Mouse (Mus musculus) CH12.LX (cell line): ENCODE measurements around the gene Tchhl1. TPM values are rescaled to one million over a fixed set of nuclear protein-coding genes. Genes with fewer than 3 reads are reported as not detected.

Experiments
- DNase-seq: peaks from one replicate; pipeline ENCODE4 v3.0.0-alpha.2; 2013; ENCODE audit errors: extremely low read depth
- H3K27ac ChIP-seq: 2 replicates; pipeline ENCODE4 v1.5.1; 2012; ENCODE audit warnings: low read depth, mild to moderate bottlenecking, control low read depth, moderate library complexity; ENCODE audit not compliant: insufficient read depth
- H3K27me3 ChIP-seq: replicated peaks from 2 replicates; pipeline ENCODE3; 2012; ENCODE audit warnings: inconsistent platforms
- H3K36me3 ChIP-seq, 2 experiments: replicated peaks in 1 of 2; 2 replicates each; pipeline versions ENCODE3 to v1.6.1; 2012; ENCODE audit warnings: inconsistent platforms in 1 of 2, low read length in 1 of 2, mild to moderate bottlenecking in 1 of 2, mixed read lengths in 1 of 2, moderate library complexity in 1 of 2; ENCODE audit not compliant: control insufficient read depth in 1 of 2, insufficient read depth in 1 of 2
- H3K4me1 ChIP-seq, 2 experiments: 2 replicates each; pipeline ENCODE4 v1.6.1; 2012; ENCODE audit warnings: inconsistent platforms in 1 of 2, moderate library complexity in 1 of 2; ENCODE audit not compliant: insufficient read depth in 2 of 2, control insufficient read depth in 1 of 2
- H3K4me2 ChIP-seq: 2 replicates; pipeline ENCODE4 v1.6.1; 2012; ENCODE audit warnings: low read depth, mild to moderate bottlenecking, control low read depth; ENCODE audit not compliant: poor library complexity, insufficient read depth, severe bottlenecking
- H3K4me3 ChIP-seq, 3 experiments: fragments of 150-350 bp in 1 of 3; sonication (generic) in 1 of 3; replicated peaks in 1 of 3; 2 replicates each; pipeline versions ENCODE3 to v1.5.1; 2011 to 2012; ENCODE audit warnings: low read depth in 2 of 3, low read length in 2 of 3, mild to moderate bottlenecking in 2 of 3, moderate library complexity in 2 of 3, control low read depth in 1 of 3, improper control_type of control experiment in 1 of 3, inconsistent platforms in 1 of 3, mixed read lengths in 1 of 3; ENCODE audit not compliant: poor library complexity in 1 of 3
- H3K79me2 ChIP-seq: replicated peaks from 2 replicates; pipeline ENCODE4 v1.6.1; 2012; ENCODE audit warnings: mild to moderate bottlenecking, moderate library complexity; ENCODE audit not compliant: control insufficient read depth, poor library complexity, insufficient read depth, severe bottlenecking; ENCODE audit errors: extremely low read depth
- H3K9ac ChIP-seq: 2 replicates; pipeline ENCODE4 v1.6.1; 2012; ENCODE audit warnings: low read depth, mild to moderate bottlenecking, control low read depth, moderate library complexity; ENCODE audit not compliant: insufficient read depth
- H3K9me3 ChIP-seq: replicated peaks from 2 replicates; pipeline ENCODE3; 2012; ENCODE audit warnings: low read length, inconsistent platforms, mixed read lengths
- BHLHE40 ChIP-seq: IDR thresholded peaks from 2 replicates; pipeline ENCODE4 v1.6.1; 2011; ENCODE audit warnings: mild to moderate bottlenecking, low read depth, low read length, improper control_type of control experiment
- CHD1 ChIP-seq: IDR thresholded peaks from 2 replicates; pipeline ENCODE4 v1.6.1; 2012; ENCODE audit warnings: low read depth, low read length, improper control_type of control experiment, inconsistent platforms
- CHD2 ChIP-seq: IDR thresholded peaks from 2 replicates; pipeline ENCODE4 v1.6.1; 2011; ENCODE audit warnings: low read length, improper control_type of control experiment
- CTCF ChIP-seq, 2 experiments: IDR thresholded peaks in 1 of 2; conservative IDR thresholded peaks in 1 of 2; 2 replicates each; pipeline ENCODE4 v1.5.1; 2011 to 2012; ENCODE audit warnings: low read depth in 2 of 2, low read length in 2 of 2, improper control_type of control experiment in 1 of 2, inconsistent platforms in 1 of 2, mild to moderate bottlenecking in 1 of 2, moderate library complexity in 1 of 2
- E2F4 ChIP-seq: IDR thresholded peaks from 2 replicates; pipeline ENCODE4 v1.6.1; 2011; ENCODE audit warnings: low read depth, low read length, improper control_type of control experiment; ENCODE audit not compliant: insufficient replicate concordance
- ELF1 ChIP-seq: IDR thresholded peaks from 2 replicates; pipeline ENCODE4 v1.6.1; 2014; ENCODE audit warnings: low read depth, mild to moderate bottlenecking, inconsistent platforms, low read length, improper control_type of control experiment
- EP300 ChIP-seq: IDR thresholded peaks from 2 replicates; pipeline ENCODE4 v1.6.1; 2011; ENCODE audit warnings: low read length, improper control_type of control experiment
- ETS1 ChIP-seq: conservative IDR thresholded peaks from 2 replicates; pipeline ENCODE4 v1.6.1; 2012; ENCODE audit warnings: low read depth, mild to moderate bottlenecking, inconsistent platforms, low read length, improper control_type of control experiment, moderate library complexity
- GABPA ChIP-seq: IDR thresholded peaks from 2 replicates; pipeline ENCODE4 v1.6.1; 2012; ENCODE audit warnings: low read depth, low read length, improper control_type of control experiment, inconsistent platforms; ENCODE audit not compliant: insufficient replicate concordance
- HCFC1 ChIP-seq: IDR thresholded peaks from 2 replicates; pipeline ENCODE4 v1.6.1; 2012; ENCODE audit warnings: low read depth, mild to moderate bottlenecking, inconsistent platforms, low read length, improper control_type of control experiment
- IRF4 ChIP-seq: IDR thresholded peaks from 2 replicates; pipeline ENCODE4 v1.6.1; 2014; ENCODE audit warnings: low read depth, mild to moderate bottlenecking, inconsistent platforms, low read length, improper control_type of control experiment
- JUN ChIP-seq: IDR thresholded peaks from 2 replicates; pipeline ENCODE4 v1.6.1; 2011; ENCODE audit warnings: low read depth, mild to moderate bottlenecking, low read length, improper control_type of control experiment, moderate library complexity; ENCODE audit not compliant: insufficient read depth
- JUND ChIP-seq: conservative IDR thresholded peaks from 2 replicates; pipeline ENCODE4 v1.6.1; 2011; ENCODE audit warnings: low read depth, low read length, improper control_type of control experiment
- KAT2A ChIP-seq: IDR thresholded peaks from 2 replicates; pipeline ENCODE4 v1.6.1; 2012; ENCODE audit warnings: low read length, improper control_type of control experiment, inconsistent platforms; ENCODE audit not compliant: insufficient replicate concordance
- MAFK ChIP-seq: IDR thresholded peaks from 2 replicates; pipeline ENCODE4 v1.6.1; 2011; ENCODE audit warnings: low read length, improper control_type of control experiment; ENCODE audit not compliant: insufficient replicate concordance
- MAZ ChIP-seq: IDR thresholded peaks from 2 replicates; pipeline ENCODE4 v1.6.1; 2012; ENCODE audit warnings: low read depth, mild to moderate bottlenecking, inconsistent platforms, low read length, improper control_type of control experiment, moderate library complexity
- MEF2A ChIP-seq: IDR thresholded peaks from 2 replicates; pipeline ENCODE4 v1.6.1; 2014; ENCODE audit warnings: low read depth, mild to moderate bottlenecking, inconsistent platforms, low read length, improper control_type of control experiment, borderline replicate concordance
- MXI1 ChIP-seq: IDR thresholded peaks from 2 replicates; pipeline ENCODE4 v1.6.1; 2011; ENCODE audit warnings: mild to moderate bottlenecking, low read depth, low read length, improper control_type of control experiment
- MYC ChIP-seq: IDR thresholded peaks from 2 replicates; pipeline ENCODE4 v1.6.1; 2011; ENCODE audit warnings: low read depth, mild to moderate bottlenecking, improper control_type of control experiment, low read length
- NELFE ChIP-seq: IDR thresholded peaks from 2 replicates; pipeline ENCODE4 v1.6.1; 2011; ENCODE audit warnings: low read depth, low read length, improper control_type of control experiment
- NRF1 ChIP-seq: IDR thresholded peaks from 2 replicates; pipeline ENCODE4 v1.6.1; 2014; ENCODE audit warnings: low read depth, mild to moderate bottlenecking, inconsistent platforms, low read length, improper control_type of control experiment, moderate library complexity
- PAX5 ChIP-seq: IDR thresholded peaks from 2 replicates; pipeline ENCODE4 v1.6.1; 2012; ENCODE audit warnings: low read length, inconsistent platforms, mixed read lengths
- POLR2A ChIP-seq: IDR thresholded peaks from 2 replicates; pipeline ENCODE4 v1.6.1; 2011; ENCODE audit warnings: low read depth, mild to moderate bottlenecking, improper control_type of control experiment, low read length
- RCOR1 ChIP-seq: conservative IDR thresholded peaks from 2 replicates; pipeline ENCODE4 v1.6.1; 2012; ENCODE audit warnings: low read depth, mild to moderate bottlenecking, inconsistent platforms, low read length, improper control_type of control experiment
- SIN3A ChIP-seq: IDR thresholded peaks from 2 replicates; pipeline ENCODE4 v1.6.1; 2012; ENCODE audit warnings: low read length, improper control_type of control experiment, inconsistent platforms
- SMC3 ChIP-seq: IDR thresholded peaks from 2 replicates; pipeline ENCODE4 v1.6.1; 2011; ENCODE audit warnings: low read depth, low read length, improper control_type of control experiment
- TCF12 ChIP-seq: IDR thresholded peaks from 2 replicates; pipeline ENCODE4 v1.6.1; 2014; ENCODE audit warnings: low read depth, mild to moderate bottlenecking, inconsistent platforms, low read length, improper control_type of control experiment
- UBTF ChIP-seq: IDR thresholded peaks from 2 replicates; pipeline ENCODE4 v1.6.1; 2012; ENCODE audit warnings: low read depth, mild to moderate bottlenecking, inconsistent platforms, low read length, improper control_type of control experiment, moderate library complexity
- USF1 ChIP-seq: IDR thresholded peaks from 2 replicates; pipeline ENCODE4 v1.6.1; 2014; ENCODE audit warnings: low read depth, mild to moderate bottlenecking, inconsistent platforms, low read length, improper control_type of control experiment
- USF2 ChIP-seq: conservative IDR thresholded peaks from 2 replicates; pipeline ENCODE4 v1.6.1; 2011; ENCODE audit warnings: low read depth, low read length, improper control_type of control experiment
- ZC3H11A ChIP-seq: IDR thresholded peaks from 2 replicates; pipeline ENCODE4 v1.6.1; 2012; ENCODE audit warnings: low read depth, mild to moderate bottlenecking, inconsistent platforms, low read length, improper control_type of control experiment
- ZKSCAN1 ChIP-seq: IDR thresholded peaks from 2 replicates; pipeline ENCODE4 v1.6.1; 2012; ENCODE audit warnings: low read depth, inconsistent platforms, low read length, improper control_type of control experiment, borderline replicate concordance
- ZMIZ1 ChIP-seq: IDR thresholded peaks from 2 replicates; pipeline ENCODE4 v1.6.1; 2012; ENCODE audit warnings: low read depth, mild to moderate bottlenecking, inconsistent platforms, low read length, improper control_type of control experiment
- ZNF384 ChIP-seq: IDR thresholded peaks from 2 replicates; pipeline ENCODE4 v1.6.1; 2012; ENCODE audit warnings: low read depth, low read length, improper control_type of control experiment, inconsistent platforms
- dilution Hi-C: fragments of 300-500 bp; cut with MboI; formaldehyde crosslinking; loops from 2 replicates; pipeline ENCODE4 v1.14.3; 2020; ENCODE audit warnings: low sequenced_read_pairs; ENCODE audit not compliant: extremely low pct_unique_long_range_greater_than_20kb, extremely low pct_ligation_motif_present
- in situ Hi-C: fragments of 300-500 bp; cut with MboI; formaldehyde crosslinking; loops from 3 replicates; pipeline ENCODE4 v1.14.3; 2019; ENCODE audit warnings: low sequenced_read_pairs, low pct_ligation_motif_present, low pct_unique_long_range_greater_than_20kb, mixed read lengths
- polyA plus RNA-seq: library from polyadenylated mRNA; unstranded; fragments of >175 nt; gene quantifications from 2 replicates; pipeline ENCODE4 v1.2.1, GENCODE M21; 2012; ENCODE audit warnings: low read depth; ENCODE audit not compliant: insufficient read length
- total RNA-seq, 2 experiments: library from RNA; depleted of rRNA; stranded (reverse); fragments of 300-350 nt in 1 of 2; fragments of >200 nt in 1 of 2; gene quantifications; 2 replicates each; pipeline ENCODE4 v1.2.3; 2012 to 2014

Gene Tchhl1
- total and polyA plus RNA-seq, 3 experiments = not detected

DNA sequence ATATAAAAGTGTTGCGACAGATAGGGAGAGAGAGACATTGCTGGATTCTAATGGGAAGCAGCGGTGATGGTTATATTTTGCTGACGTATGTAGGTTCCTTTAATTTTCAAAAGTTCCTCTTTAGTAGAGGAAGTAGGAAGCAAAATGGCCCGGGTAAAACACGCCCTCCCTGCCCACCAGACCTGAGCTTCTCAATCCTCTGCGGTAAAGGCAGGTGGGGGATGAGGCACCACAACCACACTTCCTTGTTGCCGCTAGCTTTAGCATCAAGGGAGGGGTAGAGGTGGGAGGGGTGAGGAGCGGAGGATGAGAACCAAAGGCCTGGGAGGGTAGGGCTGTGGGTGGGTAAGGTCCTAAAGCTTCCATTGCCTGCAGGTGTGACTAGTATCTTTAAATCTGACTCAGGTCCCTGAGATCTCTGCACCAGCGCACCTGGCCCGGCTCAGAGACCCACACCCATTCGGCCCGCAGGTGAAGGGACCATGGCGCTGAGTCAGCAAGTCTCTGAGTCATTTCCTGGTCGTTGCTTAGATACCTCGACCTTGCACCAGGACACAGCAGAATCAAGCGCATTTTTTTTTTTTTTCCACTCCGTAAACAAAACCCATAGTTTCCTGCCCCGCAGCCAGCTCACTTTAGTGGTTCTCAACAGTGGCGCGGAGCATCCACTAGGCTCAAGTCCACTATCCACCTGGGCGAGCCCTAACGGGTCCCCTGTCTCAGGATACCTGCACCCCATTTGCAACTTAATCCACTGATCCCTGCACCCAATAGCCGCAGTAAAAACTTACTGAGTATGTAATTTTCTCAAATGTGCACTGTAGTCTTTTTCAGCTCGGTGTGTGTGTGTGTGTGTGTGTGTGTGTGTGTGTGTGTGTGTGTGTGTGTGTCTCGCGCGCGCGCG is 37.7 kb downstream of the Tchhl1 start:
- in situ Hi-C loops = loop anchor here (10.0 kb wide), 1 partner anchor 99 kb away; no protein-coding TSS in a partner anchor
- Histone ChIP-seq H3K9ac (no peak overlapping the region), H3K36me3 (no peaks in the 10 kb centered on the region), H3K27ac (peak overlapping the region; percentile 58), H3K79me2 (no peaks in the 10 kb centered on the region), H3K4me2 (peak overlapping the region; percentile 98), H3K27me3 (no peaks in the 10 kb centered on the region), H3K9me3 (no peaks in the 10 kb centered on the region), H3K4me1 (peaks cover 2 to 28% of the 10 kb centered on the region in 2 experiments; a peak in 2 of 4 replicates), H3K4me3 (peak overlapping the region; percentile 24 to 41 (median 25))
- no peak for TF ChIP-seq ZC3H11A
- no peak for TF ChIP-seq USF2
- peak; percentile 41; the same call in 1 of the 2 replicates for TF ChIP-seq CHD2
- no peak for TF ChIP-seq KAT2A
- TF ChIP-seq MEF2A = no peak; the same call in 1 of the 2 replicates
- TF ChIP-seq UBTF = no peak
- TF ChIP-seq TCF12 = peak; percentile 28; the same call in 1 of the 2 replicates
- peak; percentile 51 for TF ChIP-seq EP300
- TF ChIP-seq HCFC1 = peak; percentile 58; the same call in 1 of the 2 replicates
- no peak; the same call in 1 of the 2 replicates for TF ChIP-seq POLR2A
- TF ChIP-seq NRF1 = 0 out of 2 replicates have a peak, but pooled peaks have one; percentile 45
- TF ChIP-seq RCOR1 = peak; percentile 26; the same call in 1 of the 2 replicates
- 0 out of 2 replicates have a peak, but pooled peaks have one; percentile 7 for TF ChIP-seq JUN
- peak; percentile 92 for TF ChIP-seq ZNF384
- TF ChIP-seq CHD1 = no peak
- TF ChIP-seq USF1 = no peak
- no peak for TF ChIP-seq E2F4
- TF ChIP-seq MAFK = peak; percentile 97
- TF ChIP-seq ELF1 = peak; percentile 87
- peak; percentile 1; the same call in 1 of the 2 replicates for TF ChIP-seq JUND
- TF ChIP-seq GABPA = no peak
- TF ChIP-seq ZMIZ1 = no peak
- TF ChIP-seq IRF4 = 0 out of 2 replicates have a peak, but pooled peaks have one; percentile 17
- peak; percentile 44; the same call in 1 of the 2 replicates for TF ChIP-seq MYC
- TF ChIP-seq SMC3 = no peak
- no peak for TF ChIP-seq CTCF (conservative IDR thresholded peaks at IDR 0.05 in 1 of 2, IDR thresholded peaks at IDR 0.05 in 1 of 2; ENCODE audit: low read depth in 2 of 2, low read length in 2 of 2)
- peak; percentile 50; the same call in 1 of the 2 replicates for TF ChIP-seq NELFE
- TF ChIP-seq MXI1 = peak; percentile 53; the same call in 1 of the 2 replicates
- peak; percentile 98 for TF ChIP-seq MAZ
- peak; percentile 21; the same call in 1 of the 2 replicates for TF ChIP-seq BHLHE40
- peak; percentile 55 for TF ChIP-seq ETS1
- no peak for TF ChIP-seq ZKSCAN1
- TF ChIP-seq SIN3A = peak; percentile 79; the same call in 1 of the 2 replicates
- no peak for TF ChIP-seq PAX5
- peak; percentile 92 for DNase-seq
- dilution Hi-C loops = no loop called here
